Mouse (Mus musculus): ENCODE measurements at regions not wholly inside any gene's neighbourhood (a gene's known extent, or its start where the extent isn't known, plus 50 kb on each side); places are given as distances from the start of the nearest gene placed in this dataset.
A peak's percentile ranks its signal among the peaks of the same experiment; 100 is the strongest.

DNA sequence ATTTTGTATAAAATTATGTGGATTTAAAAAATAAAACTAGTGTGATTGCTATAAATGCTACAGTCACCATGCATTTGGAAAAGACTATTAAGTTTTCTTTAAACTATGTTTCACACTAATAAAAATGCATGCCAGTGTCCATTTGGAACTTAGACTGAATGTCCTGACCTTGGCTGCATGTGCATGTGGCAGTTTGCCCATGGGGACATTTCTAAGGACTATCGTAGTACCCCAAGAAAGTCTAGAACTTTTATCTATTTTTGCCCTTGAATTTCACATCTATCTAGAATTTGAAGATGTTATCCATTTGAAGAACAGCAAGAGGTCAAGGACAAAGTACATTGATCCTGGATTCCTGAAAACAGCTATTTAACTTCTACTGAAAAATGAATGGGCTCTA, 745.9 kb downstream of the Tmem182 start:
- no peak for DNase-seq

DNA sequence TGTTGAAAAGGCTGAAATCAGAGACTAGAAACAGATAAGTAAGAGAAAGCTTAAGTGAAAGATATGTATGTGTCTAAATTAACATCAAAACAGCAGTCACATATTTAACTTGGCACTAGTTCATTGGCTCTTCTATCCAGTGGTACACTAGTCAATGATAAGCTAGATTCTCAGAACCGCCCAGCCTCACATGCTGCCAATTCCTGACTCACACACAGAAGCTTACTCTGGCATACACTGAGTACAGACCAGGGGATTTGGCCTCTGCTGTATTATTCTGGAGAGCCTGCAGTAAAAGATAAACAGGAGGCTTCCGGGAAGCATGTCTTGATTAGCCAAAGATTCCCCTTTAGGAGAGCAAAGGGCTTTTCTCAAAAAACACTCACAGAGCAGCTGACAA, 750.2 kb downstream of the Tmem182 start:
- DNase-seq: peak; percentile 47 to 52

DNA sequence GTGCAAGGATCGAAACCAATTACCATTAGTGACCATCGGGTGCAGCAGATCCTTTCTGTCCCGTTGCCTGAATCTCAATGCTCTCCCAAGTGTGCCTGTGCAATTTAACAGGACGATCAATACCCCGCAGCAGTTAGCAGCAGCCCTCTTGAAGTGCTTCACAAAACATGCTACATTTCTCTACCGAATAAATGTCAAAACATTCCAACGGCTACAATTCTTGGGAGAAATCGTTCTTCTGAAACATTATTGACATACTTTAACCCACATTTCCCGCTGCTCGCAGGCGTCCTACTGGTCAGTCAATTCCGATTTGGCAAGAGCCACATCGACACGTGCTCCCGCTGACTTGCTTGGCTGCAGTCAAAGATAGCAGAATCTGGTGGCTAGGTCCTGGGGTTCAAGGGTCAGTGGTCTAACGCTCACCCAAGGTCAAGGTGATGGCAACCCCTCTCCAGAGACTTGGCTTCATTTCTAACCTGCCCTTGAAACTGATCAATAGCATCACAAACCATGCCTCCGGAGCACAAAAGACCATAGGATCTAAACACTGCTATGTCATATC, 753.8 kb downstream of the Tmem182 start:
- DNase-seq: no peak

DNA sequence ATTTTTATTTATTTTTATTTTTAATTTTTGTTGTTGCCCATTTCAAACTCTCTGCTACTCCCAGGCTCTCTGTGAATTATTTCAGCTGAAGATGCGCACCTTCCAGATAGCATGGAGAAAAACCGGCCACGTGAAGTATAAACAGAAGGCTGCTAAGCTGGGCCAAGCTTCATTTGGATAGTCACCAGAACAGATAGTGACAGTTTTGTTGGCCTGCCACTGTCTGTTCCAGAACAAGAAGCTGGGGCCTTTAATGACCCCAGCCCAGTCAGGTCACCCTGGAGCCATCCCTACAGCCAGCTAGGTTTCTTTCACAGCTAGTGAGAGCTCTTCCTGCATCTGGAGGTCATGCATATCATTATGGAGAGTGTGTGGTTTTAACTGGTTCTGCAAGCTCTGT, 754.6 kb downstream of the Tmem182 start:
- no peak for DNase-seq

DNA sequence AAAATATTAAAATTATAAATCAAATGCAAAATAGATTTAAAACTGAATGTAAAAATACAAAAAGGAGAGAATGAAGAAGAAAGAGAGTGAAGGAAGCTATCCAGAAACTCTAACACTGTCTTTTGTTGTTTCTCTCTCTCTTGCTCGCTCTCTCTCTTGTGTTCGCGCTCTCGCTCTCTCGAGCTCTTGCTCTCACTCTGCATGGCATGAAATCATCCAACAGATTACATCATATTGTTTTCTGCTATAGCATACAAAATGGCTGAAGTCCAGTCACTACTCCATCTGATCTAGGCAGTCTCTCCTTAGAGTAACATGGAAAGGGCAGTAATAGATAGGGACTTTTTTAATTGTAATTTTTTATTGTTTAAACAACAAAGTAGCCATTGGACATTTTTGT, 798.1 kb downstream of the Tmem182 start:
- DNase-seq: no peak

DNA sequence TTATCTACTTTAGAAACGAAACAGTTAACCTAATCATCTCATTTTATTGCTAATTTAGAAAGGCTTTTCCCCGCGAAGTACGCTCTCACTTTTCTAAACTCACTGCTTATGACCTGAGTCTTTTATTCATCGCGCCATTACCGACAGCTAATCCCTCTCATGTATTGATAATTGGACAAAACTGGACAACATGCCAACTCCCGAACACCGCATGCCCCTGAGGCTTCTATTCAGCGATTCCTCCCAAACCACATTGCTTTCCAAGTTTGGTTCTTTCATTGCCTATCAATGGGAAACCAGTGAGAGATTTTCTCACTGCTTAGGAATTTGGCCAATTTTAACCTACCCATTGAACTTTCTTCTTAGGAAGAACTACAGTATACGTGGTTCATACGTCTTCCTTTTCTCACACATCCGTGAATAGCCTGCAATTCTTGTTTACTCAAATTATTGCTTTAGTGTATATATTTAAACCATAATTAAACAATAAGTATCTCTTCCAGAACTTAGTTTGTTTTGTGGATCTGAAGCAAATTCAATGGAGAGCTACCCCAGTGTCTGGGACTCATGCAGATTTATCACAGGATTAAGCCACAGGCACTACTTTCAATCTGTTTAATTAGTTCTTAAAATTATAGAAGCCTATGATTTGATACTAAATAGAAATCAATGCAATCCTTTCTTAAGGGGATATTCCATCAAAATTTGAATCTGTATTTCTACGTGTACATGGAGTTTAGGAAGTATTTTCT, 799.8 kb downstream of the Tmem182 start:
- no peak for DNase-seq

DNA sequence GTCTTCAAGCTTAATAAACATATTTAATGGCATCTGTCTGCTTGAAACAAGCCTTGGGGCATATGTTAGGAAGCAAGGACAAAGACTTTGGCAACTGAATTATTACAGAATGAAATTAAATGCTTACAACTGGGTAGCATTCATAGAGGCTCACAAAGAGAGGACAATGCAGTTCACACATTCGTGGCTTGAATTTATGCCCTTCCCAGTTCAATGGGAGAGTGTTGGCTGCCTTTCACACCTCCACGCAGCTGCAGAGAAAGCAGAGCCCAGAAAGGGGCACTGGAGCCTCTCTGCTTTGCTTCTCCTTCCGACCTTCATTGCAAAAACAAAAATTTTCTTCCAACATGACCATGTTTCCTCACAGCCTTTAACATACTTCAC, 800.3 kb downstream of the Tmem182 start:
- no peak for DNase-seq

DNA sequence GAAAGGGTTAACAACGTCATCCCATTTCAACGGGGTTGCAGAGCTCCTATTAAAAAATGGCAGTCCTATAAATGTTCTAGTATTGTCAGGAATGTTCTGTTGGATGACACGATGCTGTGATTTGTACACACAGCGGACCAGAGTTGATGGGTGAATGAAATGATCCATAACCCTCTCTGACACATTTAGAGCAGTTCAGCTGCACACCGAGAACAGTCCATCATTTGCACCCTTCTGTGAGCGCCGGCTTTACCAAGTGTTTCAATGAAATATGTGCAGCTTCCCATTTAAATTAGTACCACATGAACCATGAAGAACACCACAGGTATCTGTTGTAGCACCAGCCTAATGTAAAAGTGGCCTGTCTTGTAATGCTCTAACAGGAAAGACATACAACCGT, 805.4 kb downstream of the Tmem182 start:
- no peak for DNase-seq

DNA sequence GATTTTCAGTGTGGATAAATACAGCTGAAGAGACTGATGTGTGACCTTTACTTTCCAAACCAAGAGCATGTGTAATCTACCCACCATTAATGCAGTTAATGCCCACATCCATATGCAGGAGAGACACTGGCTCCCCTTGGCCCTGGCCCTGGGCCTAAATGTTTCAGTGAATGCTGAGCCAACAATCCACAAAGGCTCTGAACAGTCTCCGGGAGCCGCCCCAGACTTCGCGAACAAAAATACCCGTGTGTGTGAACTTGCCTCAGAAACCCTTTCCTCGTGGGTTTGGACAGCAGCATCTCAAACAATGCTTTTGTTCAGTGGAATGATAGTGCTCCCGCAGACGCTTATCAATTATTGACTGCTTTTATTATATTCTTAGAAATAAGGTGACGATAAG, 846.4 kb downstream of the Tmem182 start:
- no peak for DNase-seq

DNA sequence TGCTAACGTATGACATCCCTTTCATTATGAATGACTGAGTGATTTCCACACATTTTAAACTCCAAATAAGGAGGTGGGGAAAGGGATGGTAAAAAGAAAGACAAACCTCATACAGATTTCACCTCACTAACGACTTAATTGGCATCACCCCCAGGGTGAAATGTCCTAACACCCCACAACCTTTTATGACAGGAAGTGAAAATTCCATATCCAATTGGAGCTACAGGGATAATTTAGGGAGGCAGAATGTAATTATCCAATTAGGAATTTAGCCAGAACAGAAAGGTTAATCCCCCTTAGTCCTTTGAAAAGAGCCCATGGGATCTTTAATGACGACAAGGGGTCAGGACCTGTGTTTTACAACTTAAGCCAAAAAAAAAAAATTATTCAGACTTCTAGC, 846.8 kb downstream of the Tmem182 start:
- DNase-seq: no peak

DNA sequence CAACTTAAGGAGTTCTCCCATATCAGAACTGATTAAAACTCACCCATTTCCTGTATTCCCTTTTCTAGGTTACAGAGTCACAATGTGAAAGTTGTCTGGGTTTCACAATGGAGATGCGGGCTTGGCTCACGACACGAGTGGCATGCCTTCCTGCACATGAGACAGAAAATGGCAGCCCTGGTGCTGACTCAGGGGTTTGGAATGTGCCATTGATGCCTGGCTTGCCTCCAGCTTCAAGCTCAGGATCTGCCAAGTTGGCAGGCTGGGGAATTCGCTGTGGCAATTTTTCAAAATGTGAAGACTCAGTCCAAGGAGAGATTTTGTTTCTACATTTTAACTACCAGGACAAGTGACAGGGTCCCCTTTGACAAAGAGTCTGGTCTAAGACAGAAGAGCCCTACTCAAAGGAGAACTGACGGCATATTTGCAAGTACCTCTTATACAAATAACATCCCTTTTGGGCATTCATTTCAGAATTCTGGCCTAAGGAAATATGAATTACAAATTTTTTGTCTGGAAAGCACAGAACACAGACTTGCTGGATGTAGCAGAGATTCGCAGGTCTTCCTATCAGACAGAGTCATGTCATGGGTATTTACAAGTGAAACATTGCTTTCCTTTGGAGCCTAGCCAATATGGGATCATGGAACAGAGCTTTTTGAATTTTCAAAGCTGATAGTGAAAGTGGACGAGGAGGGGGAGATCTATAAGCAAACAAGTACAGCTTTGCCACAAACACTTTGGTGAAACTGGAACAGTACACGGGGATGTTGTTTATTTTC, 847.4 kb downstream of the Tmem182 start:
- DNase-seq: peak; percentile 49 to 57

DNA sequence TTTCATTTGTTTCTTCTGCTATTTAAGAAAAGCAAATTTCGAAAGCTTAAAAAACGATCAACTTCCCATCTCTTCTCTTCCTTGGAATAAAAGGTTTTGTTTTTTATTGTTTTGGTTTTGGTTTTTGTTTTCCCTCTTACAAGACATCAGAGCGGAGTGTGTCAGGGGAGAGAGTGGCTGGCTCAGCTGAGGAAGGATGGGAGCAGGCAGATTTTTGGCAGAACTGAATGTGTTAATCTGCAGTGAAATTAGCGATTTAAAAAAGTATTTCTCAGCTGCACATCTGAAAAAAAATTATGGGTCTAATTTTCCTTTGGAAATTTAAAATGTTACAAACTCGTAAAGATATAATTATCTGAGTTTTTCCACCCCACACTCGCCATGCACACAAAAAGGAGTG, 868.7 kb downstream of the Tmem182 start:
- DNase-seq: no peak

DNA sequence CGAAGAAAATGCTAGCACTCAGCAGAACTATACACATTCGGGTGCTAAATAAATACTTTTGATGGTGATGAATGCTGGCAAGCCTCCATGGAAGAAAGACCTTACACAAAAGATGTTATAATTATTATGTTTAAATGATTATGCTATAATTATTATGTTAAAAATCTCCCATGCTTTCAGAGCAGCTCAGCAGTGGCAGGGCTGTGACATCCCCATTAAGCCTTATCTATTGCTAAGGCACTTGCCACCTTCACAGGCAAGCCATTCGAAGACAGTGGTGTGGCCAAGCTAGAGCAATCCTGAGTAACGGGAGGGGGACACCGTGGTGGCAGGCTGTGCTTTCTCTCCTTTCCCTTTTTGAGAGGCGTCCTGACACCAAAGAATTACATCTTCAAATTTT, 869.9 kb downstream of the Tmem182 start:
- no peak for DNase-seq

DNA sequence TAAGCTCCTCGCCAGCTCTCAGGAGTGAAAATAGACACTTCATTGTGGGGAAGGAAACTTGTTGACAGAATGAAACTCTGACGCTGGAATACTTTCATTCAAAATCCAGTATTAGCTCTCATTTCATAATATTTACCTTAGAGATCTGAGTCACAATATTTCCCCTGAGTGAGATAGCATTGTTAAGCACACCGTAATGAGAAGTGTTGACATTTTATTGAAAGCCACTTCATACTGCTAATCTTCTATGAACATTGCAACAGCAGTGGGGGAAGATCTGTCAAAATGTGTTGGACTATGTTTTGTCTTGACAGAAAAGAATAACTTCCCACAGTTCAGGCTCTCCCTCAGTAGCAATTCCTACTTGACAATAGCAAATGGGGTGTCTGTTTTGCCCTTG, 900.3 kb downstream of the Tmem182 start:
- no peak for DNase-seq

DNA sequence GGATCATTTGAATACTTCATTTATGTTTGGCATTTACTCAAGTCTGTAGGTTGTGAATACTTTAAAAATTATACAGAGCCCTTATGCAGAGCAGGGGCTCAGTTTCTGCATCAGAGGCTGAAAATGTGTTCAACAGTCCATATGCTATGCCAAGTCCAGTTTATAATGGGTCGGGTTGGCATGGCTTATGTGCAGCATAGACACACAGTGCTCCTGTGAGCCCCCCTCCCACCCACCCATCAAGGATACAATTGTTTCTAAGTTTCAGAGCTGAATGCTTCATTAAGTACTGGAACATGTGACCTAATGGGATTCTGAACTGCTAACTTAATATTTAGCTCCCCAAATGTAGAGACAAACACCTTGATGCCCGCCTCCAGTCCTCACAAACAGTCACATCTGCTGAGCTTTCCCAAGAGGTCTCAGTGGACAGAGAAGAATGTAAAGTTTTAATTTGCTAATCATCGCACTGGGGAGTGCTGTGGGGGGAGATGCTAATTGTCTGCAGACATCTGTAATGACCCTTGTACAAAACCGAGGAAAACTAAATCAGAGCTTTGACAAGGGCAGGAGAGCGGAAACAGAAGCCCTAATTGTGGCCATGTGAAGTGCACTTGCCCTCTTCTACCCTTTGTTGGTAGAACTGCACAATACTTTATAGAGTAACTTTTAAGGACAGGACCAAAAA, 937.4 kb downstream of the Tmem182 start:
- DNase-seq: peak; percentile 0 to 1

DNA sequence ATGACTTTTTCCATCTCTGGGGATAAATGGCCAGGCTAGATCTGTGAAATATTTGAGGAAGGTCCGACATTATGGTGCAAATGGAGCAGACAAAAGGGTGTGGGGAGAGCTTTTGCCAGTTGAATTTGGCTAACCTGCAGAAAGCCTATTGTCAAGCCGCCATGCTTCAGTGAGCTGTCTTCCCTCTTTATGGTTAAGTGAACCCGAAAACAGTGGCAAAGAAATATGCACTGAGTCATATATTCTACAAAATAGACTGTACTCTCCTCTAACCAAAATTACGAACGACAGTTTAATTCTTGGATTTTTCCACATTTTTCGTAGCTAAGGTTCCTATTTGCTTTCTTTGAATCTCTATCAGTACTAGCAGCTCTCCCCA, 937.9 kb downstream of the Tmem182 start:
- DNase-seq: peak in 1 of 2 experiments; percentile 1

DNA sequence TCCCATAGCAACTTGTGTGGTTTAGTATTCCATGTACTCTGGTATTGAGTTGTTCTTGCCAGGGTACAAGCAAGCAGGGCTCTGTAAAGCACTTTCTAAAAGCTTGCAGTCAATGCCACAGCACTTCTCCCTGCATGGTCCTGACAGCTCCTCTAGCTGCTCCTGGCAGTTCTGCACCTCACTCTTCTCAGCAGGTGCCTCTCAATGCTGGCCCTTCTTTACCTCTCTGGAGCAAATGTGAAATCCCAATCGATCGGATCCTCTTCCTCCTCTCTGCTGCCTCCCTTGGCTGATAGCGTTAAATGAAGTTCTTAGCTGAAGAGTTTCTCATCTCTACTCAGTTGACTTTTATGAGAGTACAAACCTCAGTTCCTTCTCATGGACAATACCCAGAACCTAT, 939.1 kb downstream of the Tmem182 start:
- no peak for DNase-seq

DNA sequence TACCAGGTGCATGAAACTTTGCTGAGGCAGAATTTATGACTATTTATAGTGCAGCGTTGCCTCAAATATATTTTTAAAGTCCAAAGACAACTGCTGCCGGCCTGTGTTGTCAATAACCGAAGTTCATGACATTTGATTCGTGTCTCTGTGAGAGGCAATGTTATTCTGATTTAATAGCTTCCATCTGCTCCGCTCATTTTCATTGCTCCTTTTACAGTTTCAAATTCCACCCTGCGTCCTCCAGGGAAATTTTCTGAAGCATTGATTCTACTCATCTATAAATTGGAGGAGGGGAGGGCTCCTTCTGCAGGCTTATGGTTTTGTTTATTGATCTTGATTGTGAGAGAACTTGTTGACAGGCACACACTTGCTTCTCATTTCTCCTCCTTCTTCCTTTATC, 936.2 kb upstream of the Pou3f3 start:
- DNase-seq: no peak

All from kidney, postnatal 4 days (tissue).